Mouse (Mus musculus) retina, postnatal 1 day (tissue): ENCODE measurements around the gene Slc36a2.

ENCODE experiments used
- DNase-seq: peaks from one replicate; pipeline ENCODE4 v3.0.0-alpha.2; 2012

The Slc36a2 gene

GRCm38 (mm10) chr11:55183124-55183523 is 1.8 kb downstream of the Slc36a2 start:
- DNase-seq: no peak

- no peak for DNase-seq
Observed at GRCm38 (mm10) chr11:55179856-55180255, 5.0 kb downstream of the Slc36a2 start.

DNA sequence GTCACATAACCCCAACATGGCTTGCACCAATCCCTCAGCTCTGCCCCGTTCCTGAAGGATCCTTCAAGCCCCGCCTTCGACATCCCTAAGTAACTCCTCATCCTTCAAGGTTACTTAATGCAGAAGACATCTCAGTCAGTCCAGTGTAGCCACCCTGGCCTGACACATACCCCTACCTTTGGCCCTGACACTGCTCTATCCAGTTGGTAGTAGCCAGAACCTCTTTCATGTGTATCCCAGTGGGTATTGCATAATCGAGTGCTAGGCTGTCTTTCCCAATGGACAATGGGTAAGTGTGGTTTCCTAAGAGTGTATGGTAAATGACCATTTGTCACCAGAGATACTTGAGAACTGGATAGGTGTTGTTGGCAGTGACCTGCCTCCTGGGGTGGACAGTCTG is 6.0 kb downstream of the Slc36a2 start:
- DNase-seq: no peak

DNA sequence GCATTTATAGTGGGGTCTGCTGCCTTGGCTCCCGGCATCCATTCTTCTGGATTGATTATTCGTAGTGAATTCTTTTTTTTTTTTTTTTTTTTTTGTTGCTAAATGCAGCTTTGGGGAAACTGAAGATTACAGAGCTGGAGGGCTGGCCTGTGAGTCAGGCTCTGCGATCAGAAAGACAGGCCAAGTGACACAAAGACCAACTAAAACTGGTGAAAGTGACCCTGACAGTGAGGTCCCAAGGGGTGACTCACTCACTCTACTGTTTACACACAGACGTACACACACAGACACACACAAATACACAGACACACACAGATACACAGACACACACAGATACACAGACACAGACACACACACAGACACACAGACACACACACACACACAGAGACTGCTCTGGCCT is 14.4 kb downstream of the Slc36a2 start:
- DNase-seq: no peak

DNA sequence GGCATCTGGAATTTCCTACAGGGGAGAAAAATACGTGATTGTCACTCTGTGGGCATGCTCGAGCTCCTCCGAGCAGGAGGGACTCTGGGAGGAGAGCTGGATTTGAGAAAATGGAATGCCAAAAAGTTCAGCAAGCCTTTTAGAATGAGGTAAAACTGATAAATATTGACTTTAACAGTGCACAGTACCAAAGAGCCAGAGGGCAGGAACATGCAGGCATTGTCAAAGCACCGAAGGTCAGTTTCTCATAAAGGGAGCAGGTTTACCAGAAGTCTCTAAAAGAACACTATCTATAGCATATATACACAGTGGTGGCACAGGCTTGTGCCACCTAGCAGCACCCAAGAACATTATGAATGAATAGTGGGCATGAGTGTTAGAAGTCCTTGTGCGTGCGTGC is 16.0 kb downstream of the Slc36a2 start:
- no peak for DNase-seq

GRCm38 (mm10) chr11:55168504-55168903 is 16.4 kb downstream of the Slc36a2 start:
- DNase-seq: no peak

- no peak for DNase-seq
Observed at GRCm38 (mm10) chr11:55165748-55166147, 19.1 kb downstream of the Slc36a2 start.

DNA sequence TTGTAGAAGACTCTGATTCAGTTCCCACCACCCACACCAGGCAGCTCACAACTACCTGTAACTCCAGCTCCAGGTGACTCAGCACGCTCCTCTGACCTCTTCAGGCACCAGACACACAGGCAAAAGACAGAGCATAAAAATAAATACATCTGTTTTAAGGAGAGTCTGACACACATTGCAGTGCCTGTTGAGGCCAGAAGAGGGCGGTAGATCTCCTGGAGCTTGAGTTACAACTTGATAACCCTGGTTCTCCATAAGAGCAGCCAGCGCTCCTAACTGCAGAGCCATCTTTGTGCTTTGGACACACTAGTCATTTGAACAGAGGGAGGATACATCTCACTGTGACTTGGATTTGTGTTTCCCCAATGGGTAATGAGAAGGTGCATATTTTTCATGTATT is 20.2 kb downstream of the Slc36a2 start:
- peak; percentile 50 for DNase-seq

DNA sequence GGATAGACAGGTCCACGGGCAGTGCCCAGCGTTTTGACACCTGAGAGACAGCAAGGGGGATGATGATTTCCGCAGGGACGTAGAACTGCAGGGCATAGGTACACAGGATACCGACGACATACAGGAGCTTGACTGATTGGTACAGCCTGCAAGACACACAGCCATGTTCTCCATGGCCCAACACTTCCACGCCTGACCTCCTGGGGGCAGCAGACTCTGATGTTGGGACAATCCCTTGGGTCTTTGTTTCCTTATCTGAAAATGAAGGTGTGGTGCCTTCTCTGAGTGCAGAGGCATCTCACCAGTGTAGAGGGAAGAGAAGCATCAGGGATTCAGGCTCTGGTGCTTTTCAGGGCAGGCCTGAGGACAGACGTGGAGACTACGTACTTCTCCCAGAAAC is 22.2 kb downstream of the Slc36a2 start:
- DNase-seq: peak; percentile 40

GRCm38 (mm10) chr11:55158785-55159359 is 26.0 kb downstream of the Slc36a2 start:
- DNase-seq: peak; percentile 78

DNA sequence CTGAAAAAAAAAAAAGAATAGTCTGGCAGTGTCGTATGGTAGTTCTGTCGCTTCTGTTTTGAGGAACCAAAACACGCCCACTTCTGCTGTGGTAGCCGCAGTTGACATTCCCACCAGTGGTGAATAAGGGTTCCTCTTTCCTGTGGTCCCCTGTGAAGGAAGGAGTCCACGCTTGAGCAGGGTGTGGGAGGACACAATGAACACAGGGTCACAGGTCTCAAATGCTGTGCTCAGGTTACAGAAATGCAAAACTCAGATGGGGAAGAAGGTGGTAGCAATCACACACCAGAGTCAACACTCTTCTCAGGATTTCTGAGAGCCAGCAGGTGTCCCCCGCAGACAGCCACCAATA is 29.8 kb downstream of the Slc36a2 start:
- no peak for DNase-seq

- no peak for DNase-seq
Observed at GRCm38 (mm10) chr11:55154398-55155069, 30.3 kb downstream of the Slc36a2 start.

GRCm38 (mm10) chr11:55151608-55152007 is 33.3 kb downstream of the Slc36a2 start, which contains the start of gene Slc36a3:
TSS of gene Slc36a3 (minus strand) at chr11:55151708.
- DNase-seq: no peak

DNA sequence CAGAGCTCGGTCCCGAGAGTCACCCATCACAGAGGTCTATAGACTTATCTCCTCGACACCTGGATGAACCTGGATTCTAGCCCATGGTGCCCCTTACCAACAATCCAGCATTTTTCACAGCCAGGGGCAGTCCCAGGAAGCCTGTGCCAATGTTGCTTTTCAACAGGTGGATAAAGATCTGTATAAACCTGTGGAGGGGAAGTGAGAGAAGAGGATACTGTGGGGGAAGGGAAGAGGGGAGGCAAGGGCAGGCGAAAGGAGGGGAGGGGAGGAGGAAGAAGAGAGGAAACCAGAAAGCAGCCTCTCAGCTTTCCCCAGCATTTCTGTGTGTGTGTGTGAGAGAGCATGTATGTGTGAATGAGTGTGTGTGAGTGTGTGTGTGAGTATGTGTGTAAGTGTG is 36.4 kb downstream of the Slc36a2 start:
- no peak for DNase-seq

DNA sequence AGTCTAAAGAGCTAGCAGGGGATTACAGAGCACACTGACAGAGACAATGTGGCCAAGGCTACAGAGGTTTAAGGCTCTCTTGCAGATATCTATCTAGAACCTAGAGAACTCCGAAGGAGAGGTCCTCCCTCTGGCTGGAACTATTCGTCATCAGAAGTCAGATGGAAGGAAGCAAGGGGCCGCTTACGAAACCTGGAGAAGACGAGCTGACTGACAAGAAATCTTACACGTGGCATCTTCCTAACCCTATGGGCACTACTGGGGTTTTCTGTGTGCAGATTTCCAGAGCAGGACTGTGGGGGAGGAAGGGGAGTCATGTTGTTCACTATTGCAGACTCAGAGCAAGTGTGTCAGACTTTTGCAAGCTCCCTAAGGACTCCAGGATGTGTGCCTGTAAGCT is 37.5 kb downstream of the Slc36a2 start:
- no peak for DNase-seq

GRCm38 (mm10) chr11:55146855-55147254 is 38.0 kb downstream of the Slc36a2 start:
- DNase-seq: no peak

DNA sequence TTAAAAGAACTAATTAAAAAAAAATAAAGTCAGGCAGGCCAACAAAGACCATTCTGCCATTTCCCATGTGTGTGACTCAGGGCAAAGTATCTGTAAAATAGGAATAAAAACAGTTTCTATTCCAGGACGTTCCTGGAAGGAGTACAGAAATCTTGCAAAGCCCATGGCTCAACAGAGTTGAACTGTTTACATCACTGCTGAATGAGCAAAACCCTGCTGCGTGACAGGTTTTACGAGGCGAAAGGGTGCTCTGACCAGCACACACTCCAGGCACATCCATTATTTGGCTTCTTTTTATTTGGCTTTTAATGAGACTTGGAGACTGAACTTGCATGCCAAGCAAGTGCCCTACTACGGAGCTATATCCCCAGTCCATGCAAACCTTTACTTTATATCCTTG is 40.9 kb downstream of the Slc36a2 start:
- DNase-seq: no peak

GRCm38 (mm10) chr11:55141502-55141901 is 43.4 kb downstream of the Slc36a2 start:
- no peak for DNase-seq

DNA sequence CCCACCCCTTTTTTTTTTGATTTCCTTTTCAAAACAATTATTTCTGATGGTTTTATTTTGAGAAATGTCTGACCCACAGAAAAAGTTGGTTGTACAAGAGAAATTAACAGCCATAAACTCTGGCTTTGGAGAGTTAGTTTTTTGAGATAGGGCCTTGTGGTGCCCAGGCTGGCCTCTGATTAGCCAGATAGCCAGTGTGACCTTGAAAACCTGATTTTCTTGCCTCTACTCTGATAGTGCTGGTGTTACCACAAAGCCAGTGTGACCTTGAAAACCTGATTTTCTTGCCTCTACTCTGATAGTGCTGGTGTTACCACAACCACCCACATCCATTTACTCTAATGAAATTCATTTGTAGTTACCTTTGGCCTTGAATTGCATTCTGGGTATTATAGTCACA is 47.2 kb downstream of the Slc36a2 start:
- no peak for DNase-seq

DNA sequence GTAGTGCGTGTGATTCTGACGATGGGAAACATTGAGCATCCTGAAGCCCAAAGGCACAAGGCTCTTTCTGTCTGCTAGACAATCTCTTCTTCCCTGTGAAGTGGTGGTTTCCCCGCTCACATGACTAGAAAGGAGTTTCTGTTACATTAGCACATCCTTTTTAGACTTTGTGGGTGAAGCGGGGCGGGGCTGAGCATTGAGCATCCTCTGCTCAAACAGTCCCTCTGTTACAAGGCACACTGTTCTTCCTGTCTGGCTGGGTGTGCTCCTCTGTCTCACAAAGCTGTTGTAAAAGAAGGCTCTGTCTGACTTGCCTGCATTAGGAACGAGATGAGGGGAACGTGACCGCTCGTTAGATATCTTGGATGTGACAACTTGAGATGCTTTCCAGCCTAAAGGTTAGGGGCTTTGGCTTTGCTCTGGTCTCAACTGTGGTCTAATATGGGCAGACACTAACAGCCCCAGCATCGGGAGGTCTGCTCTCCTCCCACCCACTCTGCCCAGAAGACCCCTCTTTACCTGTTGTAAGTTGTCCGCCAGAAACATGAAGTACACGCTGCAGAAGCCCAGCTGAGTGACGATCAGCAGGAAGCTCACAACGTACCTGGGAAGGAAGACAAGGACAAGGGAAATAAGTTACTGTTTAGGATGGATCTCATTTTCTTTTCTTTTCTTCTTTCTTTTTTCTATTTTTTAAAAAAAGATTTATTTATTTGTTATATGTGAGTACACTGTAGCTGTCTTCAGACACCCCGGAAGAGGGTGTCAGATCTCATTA is 47.9 kb downstream of the Slc36a2 start:
- no peak for DNase-seq

GRCm38 (mm10) chr11:55134871-55135270 is 50.0 kb downstream of the Slc36a2 start:
- no peak for DNase-seq

DNA sequence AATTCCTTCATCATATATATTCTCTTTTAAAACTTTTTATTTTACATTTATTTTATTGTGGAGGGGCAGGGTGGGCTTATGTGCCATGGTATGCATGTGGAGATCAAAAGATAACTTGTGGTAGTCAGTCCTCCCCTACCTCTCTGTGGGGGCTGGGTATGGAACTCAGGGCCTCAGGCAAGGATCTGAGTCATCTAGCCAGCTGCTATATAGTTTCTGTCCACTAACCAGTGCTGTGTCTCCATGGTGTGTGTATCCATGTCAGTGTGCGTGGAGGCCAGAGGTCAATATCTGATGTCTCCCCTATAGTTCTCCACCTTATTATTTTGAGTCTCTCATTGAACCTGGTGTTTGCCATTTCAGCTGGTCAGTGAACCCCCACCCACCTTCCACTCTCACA is 50.5 kb downstream of the Slc36a2 start:
- no peak for DNase-seq

DNA sequence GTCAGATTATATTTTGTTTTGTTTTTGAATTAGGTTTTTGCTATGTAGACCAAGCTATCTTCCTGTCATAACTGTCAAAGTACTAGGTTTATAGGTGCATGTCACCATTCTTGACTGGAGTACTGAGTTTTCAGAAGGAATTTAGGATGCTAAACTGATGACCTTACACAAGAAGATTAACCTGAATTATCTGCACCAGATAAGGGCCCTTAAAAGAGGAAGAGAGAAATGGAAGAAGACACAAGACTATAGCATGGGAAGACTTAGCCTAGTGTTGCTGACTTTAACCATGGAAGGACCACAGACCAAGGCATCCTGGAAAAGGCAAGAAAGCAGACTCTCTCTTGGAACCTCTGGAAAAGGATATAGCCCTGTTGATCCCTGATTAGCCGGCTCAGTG is 51.7 kb downstream of the Slc36a2 start:
- DNase-seq: no peak

DNA sequence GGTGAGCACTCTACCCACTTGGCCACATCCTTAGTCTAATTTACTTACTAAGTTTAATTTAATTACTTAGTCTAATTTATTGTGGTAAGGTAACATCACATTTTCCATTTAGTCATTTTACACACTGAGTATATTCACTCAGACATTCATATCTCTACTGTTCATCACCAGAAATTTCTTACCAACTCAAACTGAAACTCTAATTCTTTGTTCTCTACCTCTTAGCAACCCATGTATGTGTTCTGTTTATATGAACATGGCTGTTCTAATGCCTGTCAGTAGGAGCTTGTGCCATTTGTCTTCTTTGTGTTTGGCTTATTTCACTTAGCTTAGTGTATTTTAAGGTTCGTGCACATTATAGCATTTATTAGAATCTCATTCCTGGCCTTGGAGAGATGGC is 52.9 kb downstream of the Slc36a2 start:
- no peak for DNase-seq
